Mouse (Mus musculus) neural tube, embryonic 10.5 days (tissue): ENCODE measurements around the gene Cox10.

Experiments
- DNase-seq: peaks from one replicate; pipeline ENCODE4 v3.0.0-alpha.2; 2017; ENCODE audit warnings: low spot score; ENCODE audit errors: extremely low spot score

The Cox10 gene

DNA sequence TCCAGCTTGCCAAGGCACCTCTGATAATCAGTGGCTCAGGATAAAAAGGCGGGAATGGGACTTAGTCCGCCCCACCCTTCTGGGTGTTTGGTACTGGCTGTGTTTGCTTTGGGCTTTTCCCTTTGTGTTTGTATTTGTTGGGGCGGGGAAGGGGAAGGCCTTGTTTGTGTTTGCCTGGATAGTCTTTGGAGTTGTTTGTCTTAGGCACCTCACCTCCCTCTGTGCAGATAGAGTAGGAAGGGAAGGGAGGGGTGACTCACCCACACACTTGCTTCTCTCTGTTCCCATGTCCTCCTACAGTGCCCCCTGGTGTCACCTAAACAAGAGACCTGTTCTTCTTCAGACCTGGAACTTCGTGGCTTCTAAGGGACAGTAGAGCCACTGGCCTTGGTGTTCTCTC, 122.1 kb downstream of the Cox10 start:
- no peak for DNase-seq

- DNase-seq, result no peak
Observed at GRCm38 (mm10) chr11:63956748-63957147, 122.5 kb downstream of the Cox10 start.

- DNase-seq, result no peak
Observed at GRCm38 (mm10) chr11:63953887-63954286, 125.4 kb downstream of the Cox10 start.

GRCm38 (mm10) chr11:63952743-63953191, 126.5 kb downstream of the Cox10 start:
- no peak for DNase-seq

- peak; percentile 67 for DNase-seq
Observed at GRCm38 (mm10) chr11:63951831-63952631, 127.2 kb downstream of the Cox10 start.

- no peak for DNase-seq
Observed at GRCm38 (mm10) chr11:63948371-63948770, 130.9 kb downstream of the Cox10 start.

DNA sequence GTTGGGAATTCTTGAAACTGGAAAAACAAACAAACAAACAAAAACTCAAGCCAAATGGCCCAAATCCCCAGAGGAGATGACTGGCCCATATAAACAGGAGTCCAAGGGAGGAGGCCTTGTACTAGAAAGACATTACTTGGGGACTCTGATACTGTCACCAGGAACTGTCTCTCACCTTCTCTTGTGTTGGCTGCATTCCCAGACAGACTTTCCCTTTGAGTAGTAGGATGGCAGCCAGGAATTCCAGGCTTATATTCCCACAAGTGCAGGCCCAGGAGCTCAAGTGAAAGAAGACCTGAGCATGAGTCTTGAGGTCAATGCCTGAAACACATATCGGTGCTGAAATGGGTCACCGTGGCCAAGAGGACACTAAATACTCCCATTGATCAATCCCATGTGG, 132.2 kb downstream of the Cox10 start:
- DNase-seq, result no peak

DNA sequence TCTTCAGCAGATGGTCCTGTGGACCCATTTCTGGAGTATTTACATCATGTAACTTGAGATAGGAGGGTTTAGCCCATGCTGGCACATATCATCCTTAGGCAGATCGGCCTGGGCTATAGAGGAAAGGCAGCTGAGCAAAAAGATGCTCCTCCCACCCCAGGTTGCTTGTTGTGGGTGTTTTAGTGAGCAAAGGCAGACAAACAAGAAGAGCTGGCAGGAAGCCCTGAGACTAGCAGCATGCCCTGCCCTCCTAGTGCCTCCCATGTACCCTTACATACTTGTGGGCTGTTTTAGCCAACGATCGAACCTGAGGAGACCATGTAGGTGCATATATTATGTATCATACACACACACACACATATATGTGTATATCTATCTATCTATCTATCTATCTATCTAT, 135.3 kb downstream of the Cox10 start:
- DNase-seq, result no peak

- no peak for DNase-seq
Observed at GRCm38 (mm10) chr11:63943268-63943890, 135.9 kb downstream of the Cox10 start.

DNA sequence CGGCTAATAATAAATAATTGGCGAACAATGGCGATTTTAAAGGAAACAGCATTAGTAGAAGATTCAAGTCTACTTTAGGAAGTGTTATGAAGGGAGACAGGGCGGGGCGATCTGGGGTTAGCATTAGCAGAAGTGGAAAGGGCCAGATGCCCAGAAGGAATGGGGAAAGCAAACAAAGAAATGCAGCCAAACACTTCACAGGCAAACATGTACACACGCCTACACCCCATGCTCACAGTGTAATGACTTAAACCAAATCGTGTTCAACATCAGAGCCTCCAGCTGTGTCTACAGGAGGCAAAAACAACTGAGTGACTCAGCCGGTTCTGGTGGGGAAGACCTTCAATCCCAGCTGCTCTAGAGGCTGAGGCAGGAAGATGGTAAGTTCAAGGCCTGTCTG, 137.1 kb downstream of the Cox10 start:
- DNase-seq, result no peak

DNA sequence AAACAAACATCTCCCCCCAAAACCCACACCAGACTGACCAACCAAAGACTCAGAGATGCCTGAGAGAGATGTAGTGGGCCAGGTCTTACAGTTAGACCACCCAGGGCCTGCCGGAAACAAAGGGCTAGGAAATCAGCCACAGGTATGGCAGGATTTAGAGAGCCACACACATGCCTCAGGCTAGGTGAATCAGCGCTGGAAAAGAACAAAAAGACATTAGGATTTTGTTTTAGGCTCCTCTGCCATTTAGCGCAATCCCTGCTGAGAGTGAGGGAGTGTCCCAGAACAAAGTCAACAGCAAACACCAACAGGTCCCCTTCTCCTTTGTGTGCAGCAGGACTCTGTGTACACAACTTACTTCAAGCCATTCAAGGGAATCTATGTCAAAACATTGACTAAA, 142.6 kb downstream of the Cox10 start:
- DNase-seq, result no peak

GRCm38 (mm10) chr11:63926901-63927300, 152.4 kb downstream of the Cox10 start:
- DNase-seq, result no peak

DNA sequence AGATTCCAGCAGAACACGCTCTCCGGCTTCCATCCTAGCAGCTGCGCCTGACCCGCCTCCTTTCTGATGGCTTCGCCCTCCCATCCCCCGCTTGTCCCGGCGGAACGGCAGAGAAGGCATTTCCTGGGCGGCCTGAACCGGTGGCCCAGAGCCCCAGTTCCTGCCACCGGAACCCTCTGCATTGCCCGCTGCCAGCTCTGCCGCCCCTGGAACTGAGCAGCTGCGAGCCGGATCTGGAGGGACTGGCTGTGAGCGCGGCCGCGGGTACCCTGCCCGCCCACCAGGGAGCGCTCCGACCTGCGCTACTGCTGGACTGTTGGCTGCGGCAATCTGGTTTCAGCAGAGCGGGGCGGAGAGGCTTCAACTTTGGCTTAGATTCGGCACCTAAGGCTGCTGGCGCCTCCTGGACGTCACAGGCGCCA, 154.1 kb downstream of the Cox10 start:
- DNase-seq, result peak; percentile 90

GRCm38 (mm10) chr11:63924286-63924930, 154.9 kb downstream of the Cox10 start:
- DNase-seq, result peak; percentile 62

- DNase-seq, result peak; percentile 64
Observed at GRCm38 (mm10) chr11:63923386-63923785, 155.9 kb downstream of the Cox10 start.

GRCm38 (mm10) chr11:63922091-63922621, 157.1 kb downstream of the Cox10 start, which contains the start of gene Hs3st3b1:
Gene Hs3st3b1, minus strand, starts transcription at chr11:63922290.
- peak; percentile 93 for DNase-seq

DNA sequence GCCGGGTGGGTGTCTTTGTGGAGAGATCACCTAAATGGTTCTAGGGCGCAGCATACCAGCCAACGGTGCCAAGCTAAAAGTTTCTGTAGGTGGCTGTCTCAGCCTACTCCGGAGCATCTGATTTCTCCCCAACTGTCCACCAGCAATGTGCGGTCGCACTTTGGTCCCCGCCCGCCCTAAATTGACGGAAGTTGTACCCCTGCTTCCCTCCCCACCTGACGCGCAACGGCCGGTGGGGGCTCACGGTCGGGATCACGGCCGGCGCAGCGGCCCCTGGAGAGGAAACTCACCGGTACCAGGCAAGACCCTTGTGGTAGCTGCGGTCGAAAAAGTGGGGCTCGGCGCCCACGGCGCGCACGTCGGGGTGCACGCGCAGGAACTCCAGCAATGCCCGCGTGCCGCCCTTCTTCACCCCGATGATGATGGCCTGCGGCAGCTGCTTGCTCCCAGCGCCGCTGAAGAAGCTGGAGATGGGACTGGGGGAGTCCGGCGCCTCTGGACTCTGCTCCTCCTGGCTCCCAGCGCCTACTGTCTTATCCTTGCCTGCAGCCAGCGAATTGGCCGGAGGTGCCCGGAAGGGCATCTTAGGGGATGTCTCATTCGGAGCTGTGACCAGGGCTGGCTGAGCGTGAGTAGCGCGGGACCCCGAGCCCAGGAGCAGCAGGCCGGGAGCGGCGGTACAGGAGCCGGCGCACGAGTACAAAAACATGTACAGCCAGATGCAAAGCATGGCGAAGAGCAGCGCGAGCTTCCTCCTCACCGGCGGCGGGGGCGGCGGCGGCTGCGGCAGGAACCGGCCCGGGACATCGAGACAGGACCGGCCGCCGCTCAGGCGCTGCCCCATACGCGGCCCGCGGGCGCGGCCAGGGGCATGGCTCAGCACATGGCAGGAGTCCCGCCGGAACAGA, 158.0 kb downstream of the Cox10 start:
- peak; percentile 67 for DNase-seq

DNA sequence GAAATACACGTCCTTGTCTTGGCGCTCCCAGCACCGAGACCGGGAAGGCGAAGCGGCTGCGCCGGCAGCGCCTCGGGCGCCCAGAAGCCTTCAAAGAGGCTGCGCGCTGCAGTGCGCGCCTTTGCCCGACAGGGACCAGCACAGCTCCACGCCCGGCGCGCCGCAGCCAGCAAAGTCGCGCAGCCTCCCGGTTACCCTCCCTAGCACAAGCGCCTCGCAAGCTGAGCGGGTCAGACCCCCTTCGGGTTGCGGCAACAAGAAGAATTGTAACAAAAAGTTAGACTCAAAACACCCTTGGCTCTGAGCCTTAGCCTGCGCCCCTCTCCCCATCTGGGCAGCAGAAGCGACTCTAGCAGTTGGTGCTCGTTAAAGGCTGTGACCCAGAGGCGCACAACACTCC, 158.7 kb downstream of the Cox10 start:
- DNase-seq, result peak; percentile 88

- DNase-seq, result peak; percentile 62
Observed at GRCm38 (mm10) chr11:63919211-63920098, 159.8 kb downstream of the Cox10 start.
